Mouse (Mus musculus) ES-E14 (cell line): ENCODE data around the gene Mmrn2. TPM values are rescaled to one million over a fixed set of nuclear protein-coding genes. Genes with fewer than 3 reads are reported as not detected.

Source experiments
- DNase-seq: peaks from one replicate; pipeline ENCODE4 v3.0.0-alpha.2; 2013; ENCODE audit warnings: low read depth, low spot score
- H3K27ac ChIP-seq: 2 replicates; pipeline ENCODE4 v1.5.1; 2012; ENCODE audit warnings: low read depth, mild to moderate bottlenecking, low read length, moderate library complexity, mixed read lengths; ENCODE audit not compliant: poor library complexity, insufficient read depth, severe bottlenecking
- H3K36me3 ChIP-seq: 2 replicates; pipeline ENCODE4 v1.6.1; 2012; ENCODE audit warnings: mild to moderate bottlenecking, low read length, moderate library complexity, mixed read lengths; ENCODE audit not compliant: control insufficient read depth, poor library complexity, insufficient read depth, severe bottlenecking
- H3K4me1 ChIP-seq, 2 experiments: fragments of 150-350 bp in 1 of 2; sonication (generic) in 1 of 2; 2 replicates each; pipeline ENCODE4 v1.6.1; 2012; ENCODE audit warnings: low read length in 2 of 2, mild to moderate bottlenecking in 1 of 2, mixed read lengths in 1 of 2; ENCODE audit not compliant: control insufficient read depth in 2 of 2, insufficient read depth in 2 of 2, poor library complexity in 1 of 2
- H3K4me3 ChIP-seq, 2 experiments: fragments of 150-350 bp in 1 of 2; sonication (generic) in 1 of 2; 2 replicates each; pipeline ENCODE4 v1.5.1; 2012; ENCODE audit warnings: low read length in 2 of 2, low read depth in 1 of 2, mild to moderate bottlenecking in 1 of 2, mixed read lengths in 1 of 2; ENCODE audit not compliant: insufficient read depth in 1 of 2, poor library complexity in 1 of 2, severe bottlenecking in 1 of 2
- H3K9ac ChIP-seq: 2 replicates; pipeline ENCODE4 v1.6.1; 2012; ENCODE audit warnings: low read depth, mild to moderate bottlenecking, low read length, mixed read lengths; ENCODE audit not compliant: poor library complexity, insufficient read depth, severe bottlenecking
- H3K9me3 ChIP-seq: fragments of 150-350 bp; sonication (generic); 2 replicates; pipeline ENCODE4 v1.6.1; 2012; ENCODE audit warnings: low read depth, mild to moderate bottlenecking, low read length; ENCODE audit not compliant: control insufficient read depth, insufficient read depth
- CHD2 ChIP-seq: IDR thresholded peaks from 2 replicates; pipeline ENCODE4 v1.6.1; 2014; ENCODE audit warnings: mild to moderate bottlenecking, low read depth, low read length, inconsistent platforms
- HCFC1 ChIP-seq: IDR thresholded peaks from 2 replicates; pipeline ENCODE4 v1.6.1; 2012; ENCODE audit warnings: low read length, inconsistent platforms, borderline replicate concordance; ENCODE audit not compliant: insufficient read depth
- MAFK ChIP-seq: IDR thresholded peaks from 2 replicates; pipeline ENCODE4 v1.6.1; 2014; ENCODE audit warnings: mild to moderate bottlenecking, low read depth, low read length, inconsistent platforms; ENCODE audit not compliant: insufficient read depth
- ZC3H11A ChIP-seq: IDR thresholded peaks from 2 replicates; pipeline ENCODE4 v1.6.1; 2012; ENCODE audit warnings: low read depth, mild to moderate bottlenecking, inconsistent platforms, low read length, borderline replicate concordance
- ZNF384 ChIP-seq: IDR thresholded peaks from 2 replicates; pipeline ENCODE4 v1.6.1; 2012; ENCODE audit warnings: low read depth, low read length, inconsistent platforms
- in situ Hi-C, 2 experiments: fragments of 600-800 bp; cut with MboI; formaldehyde crosslinking; loops; one replicate each; pipeline ENCODE4 v1.15.1; 2025; ENCODE audit warnings: low sequenced_read_pairs in 2 of 2, inconsistent platforms in 1 of 2; ENCODE audit not compliant: unreplicated experiment in 2 of 2
- total RNA-seq: library from RNA; depleted of rRNA; stranded (reverse); fragments of 300-350 nt; gene quantifications from 2 replicates; pipeline ENCODE4 v1.2.3, GENCODE M21; 2012

Gene Mmrn2
- total RNA-seq, 1 experiment = 17.4 TPM

- no peak for DNase-seq
- in situ Hi-C loops = loop anchor here in 1 of 2 experiments (25.0 kb wide), 1 partner anchor 330 kb away; the partner anchor contains the start of gene Anxa8
- H3K36me3 ChIP-seq = peaks cover 8% of the 10 kb centered on the region
These were observed 42.2 kb downstream of the Mmrn2 start for GRCm38 (mm10) chr14:34417501-34417900.

GRCm38 (mm10) chr14:34421078-34421477, 45.8 kb downstream of the Mmrn2 start:
- Histone ChIP-seq H3K36me3 (peaks cover 10% of the 10 kb centered on the region), H3K27ac (no peak overlapping the region), H3K9me3 (no peaks in the 10 kb centered on the region), H3K4me1 (no peaks in the 10 kb centered on the region), H3K4me3 (no peak overlapping the region), H3K9ac (no peak overlapping the region)
- in situ Hi-C loops = loop anchor here in 1 of 2 experiments (25.0 kb wide), 1 partner anchor 334 kb away; the partner anchor contains the start of gene Anxa8
- TF ChIP-seq CHD2 = no peak
- no peak for TF ChIP-seq HCFC1
- no peak for TF ChIP-seq MAFK
- TF ChIP-seq ZC3H11A = no peak
- no peak for TF ChIP-seq ZNF384
- DNase-seq = no peak

More at GRCm38 (mm10) chr14:34417501-34417900, 42.2 kb downstream of the Mmrn2 start:
- H3K9ac ChIP-seq = no peak overlapping the region
- no peak overlapping the region for H3K4me3 ChIP-seq
- no peak overlapping the region for H3K27ac ChIP-seq
- H3K9me3 ChIP-seq = no peaks in the 10 kb centered on the region
- no peak for TF ChIP-seq ZC3H11A
- no peak for TF ChIP-seq ZNF384
- TF ChIP-seq MAFK = no peak
- no peak for TF ChIP-seq HCFC1
- TF ChIP-seq CHD2 = no peak
- no peaks in the 10 kb centered on the region for H3K4me1 ChIP-seq

- Histone ChIP-seq H3K9me3 (no peaks in the 10 kb centered on the region), H3K4me1 (no peaks in the 10 kb centered on the region), H3K36me3 (peaks cover 3% of the 10 kb centered on the region), H3K27ac (no peak overlapping the region), H3K9ac (no peak overlapping the region), H3K4me3 (no peak overlapping the region)
- no peak for DNase-seq
- in situ Hi-C loops = loop anchor here in 1 of 2 experiments (25.0 kb wide), 1 partner anchor 359 kb away; no protein-coding TSS in a partner anchor
- TF ChIP-seq CHD2 = no peak
- no peak for TF ChIP-seq HCFC1
- no peak for TF ChIP-seq MAFK
- TF ChIP-seq ZNF384 = no peak
- TF ChIP-seq ZC3H11A = no peak
These were observed 53.0 kb downstream of the Mmrn2 start for GRCm38 (mm10) chr14:34428274-34428673.

GRCm38 (mm10) chr14:34429069-34429468, 53.8 kb downstream of the Mmrn2 start:
- in situ Hi-C loops = loop anchor here in 1 of 2 experiments (25.0 kb wide), 1 partner anchor 358 kb away; no protein-coding TSS in a partner anchor
- Histone ChIP-seq H3K9ac (no peak overlapping the region), H3K9me3 (no peaks in the 10 kb centered on the region), H3K27ac (no peak overlapping the region), H3K4me3 (no peak overlapping the region), H3K36me3 (peaks cover 3% of the 10 kb centered on the region), H3K4me1 (no peaks in the 10 kb centered on the region)
- DNase-seq = no peak
- no peak for TF ChIP-seq CHD2
- no peak for TF ChIP-seq ZC3H11A
- no peak for TF ChIP-seq MAFK
- TF ChIP-seq ZNF384 = no peak
- TF ChIP-seq HCFC1 = no peak
